Mouse (Mus musculus) retina, postnatal 1 day (tissue): ENCODE results near the gene Tnfaip1.
A peak's percentile ranks its signal among the peaks of the same experiment; 100 is the strongest.

Source experiments
- DNase-seq: peaks from one replicate; pipeline ENCODE4 v3.0.0-alpha.2; 2012

The Tnfaip1 gene

DNA sequence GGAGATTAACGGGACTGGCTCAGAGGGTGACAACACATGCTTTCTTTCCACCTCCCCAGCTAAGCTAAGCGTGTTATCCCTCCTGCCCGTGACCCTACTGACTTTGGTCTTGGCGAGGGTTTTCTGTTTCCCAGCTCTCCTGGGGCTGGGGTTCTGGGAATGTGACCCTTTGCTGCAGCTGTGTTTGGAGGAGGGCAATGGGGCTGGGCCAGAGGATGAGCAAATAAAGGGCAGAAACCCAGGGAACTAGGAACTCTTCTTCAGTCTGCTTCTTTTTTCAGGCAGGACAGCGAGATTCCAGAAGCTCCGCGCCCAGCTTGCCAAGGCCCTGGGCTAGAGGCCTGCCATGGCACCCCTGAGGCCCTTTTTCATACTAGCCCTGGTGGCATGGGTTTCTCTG is 37.1 kb downstream of the Tnfaip1 start, which contains the start of gene Vtn:
Gene Vtn (plus strand): TSS at position 88 of the 400 bp plus-strand sequence.
- DNase-seq, result no peak

DNA sequence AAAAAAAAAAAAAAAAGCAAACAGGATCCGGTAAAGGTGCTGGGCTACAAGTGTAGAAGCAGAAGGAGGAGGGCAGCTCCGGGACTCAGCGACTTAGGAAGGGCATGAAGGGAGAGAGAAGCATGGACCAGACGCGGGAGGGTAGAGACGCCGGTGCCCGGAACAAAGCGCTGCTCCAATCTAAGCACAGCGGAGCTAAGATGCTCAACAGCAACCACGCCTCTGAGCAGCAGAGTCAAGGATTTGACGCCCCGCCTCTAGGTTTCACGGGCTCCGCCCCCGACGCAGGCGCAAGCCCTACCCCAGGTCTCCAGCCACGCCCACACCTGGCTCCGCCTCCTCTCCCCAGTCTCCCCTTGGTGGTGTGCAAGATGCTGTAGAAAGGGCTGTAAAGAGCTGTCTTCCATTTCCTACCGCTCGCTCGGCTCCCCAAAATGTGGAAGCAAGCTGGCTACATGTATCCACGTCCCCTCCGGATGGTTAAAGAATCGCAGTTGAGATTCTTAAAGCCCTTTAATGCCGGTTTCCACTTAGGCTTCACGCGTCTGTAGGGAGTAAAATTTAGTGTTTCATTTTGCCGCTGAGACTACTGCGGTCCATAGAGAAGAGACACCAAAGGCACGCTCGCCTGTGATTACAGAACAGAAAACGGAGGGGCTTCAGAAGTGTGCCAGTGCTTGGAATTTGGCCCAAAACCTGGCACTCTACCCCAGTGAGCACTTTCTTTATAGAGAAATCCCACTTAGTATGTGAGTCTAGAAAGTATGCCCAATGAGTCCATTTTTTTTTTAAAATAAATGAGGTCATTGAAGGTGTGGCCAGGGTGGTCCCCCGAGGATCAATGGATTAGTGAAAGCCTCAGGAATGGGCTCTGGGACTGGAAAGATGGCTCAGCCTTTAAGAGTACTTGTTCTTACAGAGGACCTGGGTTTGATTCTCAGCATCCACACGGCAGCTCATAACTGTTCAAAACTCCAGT is 38.3 kb downstream of the Tnfaip1 start, which contains the start of gene Sarm1:
Gene Sarm1 (minus strand): TSS at position 211 of the 979 bp plus-strand sequence.
- DNase-seq, result peak; percentile 97

- DNase-seq, result no peak
These were observed 39.0 kb downstream of the Tnfaip1 start for GRCm38 (mm10) chr11:78497071-78497541.

GRCm38 (mm10) chr11:78495904-78496303 is 40.2 kb downstream of the Tnfaip1 start:
- peak; percentile 69 for DNase-seq

DNA sequence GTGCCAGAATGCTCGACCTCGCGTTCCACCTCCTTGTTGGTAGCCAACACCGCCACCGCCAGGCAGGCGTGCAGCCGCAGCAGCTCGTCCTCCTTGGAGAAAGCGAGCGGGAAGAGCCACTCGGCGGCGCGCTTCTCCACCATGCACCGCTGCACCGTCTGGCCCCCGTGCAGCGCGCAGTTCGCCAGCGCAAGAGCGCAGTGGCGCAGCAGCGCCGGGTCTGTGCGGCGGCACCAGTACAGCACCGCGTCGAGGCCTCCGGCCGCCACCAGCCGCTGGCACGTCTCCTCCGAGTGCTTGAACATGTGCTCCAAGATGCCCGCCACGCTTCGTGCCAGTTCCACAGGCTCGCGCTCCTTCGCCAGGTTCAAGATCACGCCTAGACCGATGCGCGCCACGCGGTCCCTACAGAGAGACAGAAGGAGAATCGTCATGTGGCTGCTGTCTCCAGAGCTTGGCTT is 45.3 kb downstream of the Tnfaip1 start:
- peak; percentile 73 for DNase-seq

DNA sequence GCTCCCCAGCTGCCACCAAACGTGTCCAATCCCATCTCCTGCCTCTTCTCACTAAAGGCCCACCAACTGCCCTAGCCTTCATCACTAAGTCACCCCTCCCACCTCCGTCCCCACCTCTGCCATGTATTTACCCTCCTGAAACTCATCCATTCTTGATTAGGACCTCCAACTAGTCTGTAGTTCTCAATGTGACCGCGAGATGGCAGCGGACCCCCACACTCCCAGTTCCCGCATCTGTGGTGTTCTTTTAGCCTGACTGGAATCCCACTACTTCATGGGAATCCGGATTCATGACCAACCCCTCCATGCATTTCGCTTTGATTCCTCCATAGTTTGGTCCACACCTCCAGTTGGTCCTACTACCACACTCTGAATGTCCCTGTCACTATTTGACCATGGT is 48.0 kb downstream of the Tnfaip1 start:
- peak; percentile 83 for DNase-seq

GRCm38 (mm10) chr11:78483639-78484038 is 52.5 kb downstream of the Tnfaip1 start:
- no peak for DNase-seq

DNA sequence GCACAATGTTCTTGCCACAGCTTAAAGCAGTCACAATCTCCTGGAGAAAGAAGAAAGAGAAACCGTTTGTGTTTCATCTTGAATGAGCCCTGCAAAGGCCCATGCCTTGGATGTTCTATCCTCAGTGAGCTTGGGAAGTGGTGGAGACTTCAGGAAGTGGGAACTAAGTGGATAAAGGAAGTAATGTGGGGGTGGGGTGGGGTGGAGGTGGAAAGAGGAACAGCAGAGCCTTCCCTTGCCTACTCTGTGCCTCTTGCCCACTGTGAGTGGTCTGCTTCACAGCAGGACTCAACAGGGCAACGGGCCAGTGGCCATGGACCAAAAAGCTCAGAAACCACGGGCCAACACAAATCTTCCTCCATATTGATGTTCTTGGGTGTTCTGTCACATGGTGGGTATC is 60.8 kb downstream of the Tnfaip1 start:
- no peak for DNase-seq
